Mouse (Mus musculus) cerebellum, postnatal 25 days (tissue): Measurements from ENCODE around the gene Actr6.
A peak's percentile ranks its signal among the peaks of the same experiment; 100 is the strongest.
"Not testable (repeated sequence)": the region's sequence is repeated elsewhere in the genome, so short reads cannot be mapped to it uniquely, and the experiment has no call there.

Source experiments
- DNase-seq, 2 experiments: peaks; one replicate each; pipeline ENCODE4 v3.0.0; 2021; ENCODE audit warnings: mixed read lengths in 2 of 2

Actr6 gene

DNA sequence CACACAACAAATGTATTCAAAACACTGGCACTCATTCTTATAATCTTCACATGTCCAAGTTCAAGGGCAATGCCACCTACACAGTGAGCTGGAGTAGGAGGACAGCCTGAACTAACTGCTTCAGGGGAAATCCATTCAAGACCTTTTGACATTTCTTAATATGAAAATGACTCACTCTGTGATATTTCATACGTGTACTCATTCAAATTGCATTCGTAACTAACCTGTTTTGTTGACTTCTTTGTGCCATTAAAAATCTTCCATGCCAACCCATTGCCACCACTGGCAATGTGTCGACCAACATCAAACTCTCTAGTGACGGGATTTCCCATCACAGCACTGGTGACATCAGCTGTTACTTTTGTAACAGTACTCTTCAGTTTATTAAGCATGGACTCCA, 54.0 kb downstream of the Actr6 start:
- no peak for DNase-seq

DNA sequence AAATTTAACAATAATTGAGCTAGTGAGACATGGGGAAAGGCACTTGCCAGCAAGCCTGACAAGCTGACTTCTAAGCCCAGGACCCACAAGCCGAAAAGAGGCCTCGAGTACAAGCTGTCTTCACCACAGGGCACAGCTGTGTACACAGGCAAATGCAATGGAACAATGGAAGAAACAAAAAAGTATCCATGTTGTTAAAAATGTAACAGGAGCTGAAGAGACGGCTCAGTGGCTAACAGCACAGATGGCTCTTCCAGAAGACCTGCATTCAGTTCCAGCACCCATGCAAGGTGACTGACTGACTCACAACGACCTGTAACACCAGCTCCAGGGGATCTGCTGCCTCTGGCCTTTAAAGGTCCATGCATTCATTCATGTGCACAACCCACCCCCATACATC, 55.5 kb downstream of the Actr6 start:
- DNase-seq = peak; percentile 39 to 50

DNA sequence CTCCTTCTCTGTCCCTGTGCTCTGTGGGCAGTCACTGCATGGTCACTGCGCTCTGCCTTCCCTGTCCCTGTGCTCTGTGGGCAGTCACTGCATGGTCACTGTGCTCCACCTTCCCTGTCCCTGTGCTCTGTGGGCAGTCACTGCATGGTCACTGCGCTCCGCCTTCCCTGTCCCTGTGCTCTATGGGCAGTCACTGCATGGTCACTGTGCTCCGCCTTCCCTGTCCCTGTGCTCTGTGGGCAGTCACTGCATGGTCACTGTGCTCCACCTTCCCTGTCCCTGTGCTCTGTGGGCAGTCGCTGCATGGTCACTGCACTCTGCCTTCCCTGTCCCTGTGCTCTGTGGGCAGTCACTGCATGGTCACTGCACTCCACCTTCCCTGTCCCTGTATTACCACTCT, 61.7 kb downstream of the Actr6 start:
- not testable (repeated sequence) for DNase-seq

DNA sequence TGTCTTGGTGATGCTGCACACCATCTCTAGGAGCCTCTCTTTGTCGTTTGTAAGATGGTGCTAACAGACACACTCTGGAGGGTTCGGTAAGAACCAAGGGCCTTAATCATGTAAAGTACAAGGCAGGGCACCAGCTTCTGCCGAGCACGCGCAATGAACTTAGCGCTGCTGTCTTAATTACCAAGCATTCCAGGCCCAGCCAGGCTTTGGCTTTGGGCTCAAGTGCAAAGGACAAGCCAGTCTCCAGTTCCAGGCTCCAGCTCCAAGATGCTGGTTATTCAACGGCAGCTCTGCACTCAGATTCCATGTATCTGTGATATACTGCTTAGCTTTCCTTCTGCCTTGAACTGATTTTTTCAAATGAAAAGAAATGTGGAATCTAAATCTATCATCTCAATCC, 64.5 kb downstream of the Actr6 start:
- DNase-seq = no peak

DNA sequence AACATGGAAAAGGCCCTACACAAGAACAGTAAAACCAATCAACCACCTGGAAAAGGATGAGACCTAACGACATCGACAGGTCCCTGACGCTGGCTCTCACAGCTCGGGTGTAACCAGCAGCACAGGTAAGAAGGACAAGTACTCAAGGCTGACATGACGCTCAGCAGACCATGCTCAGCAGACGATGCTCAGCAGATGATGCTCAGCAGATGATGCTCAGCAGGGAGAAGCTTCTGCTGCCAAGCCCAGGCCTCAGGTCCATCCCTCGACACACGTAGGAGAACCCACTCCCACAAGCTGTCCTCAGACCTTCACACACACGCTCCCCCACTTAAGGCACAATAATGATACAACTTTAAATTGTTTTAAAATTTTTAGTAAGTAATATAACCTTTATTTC, 66.4 kb downstream of the Actr6 start:
- DNase-seq = peak; percentile 86 to 88

DNA sequence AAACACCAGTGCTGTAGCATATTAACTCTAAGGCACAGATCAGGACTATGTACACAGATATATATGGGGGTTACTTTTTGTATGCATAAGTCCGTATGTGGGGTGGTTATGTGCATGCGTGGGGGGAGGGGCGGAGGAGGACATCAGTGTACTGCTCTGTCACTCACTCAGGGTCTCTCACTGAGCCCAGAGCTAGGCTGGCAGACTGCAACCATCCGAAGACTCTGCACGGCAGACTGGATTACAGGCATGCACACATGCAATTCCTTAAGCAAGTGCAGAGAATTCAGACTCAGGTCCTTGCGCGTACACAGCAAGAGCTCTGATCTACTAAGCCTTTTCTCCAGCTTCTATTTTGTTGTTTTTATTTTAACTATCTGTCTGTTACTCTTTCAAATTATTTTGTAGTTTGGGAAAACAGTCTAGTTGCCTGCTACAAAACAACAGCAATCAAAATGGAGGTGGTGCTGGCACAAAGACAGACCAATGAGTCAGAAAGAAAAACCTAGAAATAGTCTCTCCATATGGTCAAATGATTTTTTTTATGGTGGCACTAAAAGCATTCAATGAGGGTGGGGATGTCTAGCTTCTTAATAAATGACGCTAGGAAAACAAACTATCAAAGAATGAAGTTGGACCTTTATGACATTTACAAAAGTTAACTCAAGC, 67.0 kb downstream of the Actr6 start:
- DNase-seq = peak; percentile 35 to 63
